Mouse (Mus musculus) midbrain, embryonic 12.5 days (tissue): ENCODE data around the gene Fam227a. TPM values are rescaled to one million over a fixed set of nuclear protein-coding genes. Genes with fewer than 3 reads are reported as not detected.

Experiments
- ATAC-seq: fragments of 200-750 bp; cut with Nextera tagmentation; 2 replicates; pipeline ENCODE4 v1.8.0; 2017; ENCODE audit warnings: low read depth, moderate TSS enrichment, moderate library complexity; ENCODE audit not compliant: low FRiP score
- H3K27ac ChIP-seq: fragments of 300-500 bp; sonication (generic); replicated peaks from 2 replicates; pipeline ENCODE4 v1.5.1; 2016; ENCODE audit warnings: mild to moderate bottlenecking
- H3K27me3 ChIP-seq: fragments of 300-500 bp; sonication (generic); 2 replicates; pipeline ENCODE4 v1.6.1; 2016; ENCODE audit warnings: mild to moderate bottlenecking
- H3K36me3 ChIP-seq: fragments of 300-500 bp; sonication (generic); 2 replicates; pipeline ENCODE4 v1.6.1; 2016
- H3K4me1 ChIP-seq: fragments of 300-500 bp; sonication (generic); 2 replicates; pipeline ENCODE4 v1.6.1; 2016
- H3K4me2 ChIP-seq: fragments of 300-500 bp; sonication (generic); replicated peaks from 2 replicates; pipeline ENCODE4 v1.6.1; 2016; ENCODE audit warnings: mild to moderate bottlenecking, moderate library complexity
- H3K4me3 ChIP-seq: fragments of 300-500 bp; sonication (generic); 2 replicates; pipeline ENCODE4 v1.5.1; 2016; ENCODE audit warnings: mild to moderate bottlenecking
- H3K9ac ChIP-seq: fragments of 300-500 bp; sonication (generic); replicated peaks from 2 replicates; pipeline ENCODE4 v1.6.1; 2016; ENCODE audit warnings: mild to moderate bottlenecking, moderate library complexity
- H3K9me3 ChIP-seq: fragments of 300-500 bp; sonication (generic); 2 replicates; pipeline ENCODE4 v1.6.1; 2016; ENCODE audit warnings: mild to moderate bottlenecking
- WGBS: fragments of 180-500 bp; shearing (Covaris S2); methylation state at CpG from one replicate; pipeline ENCODE4 v1.1.7; 2016; 5-methylcytosine and 5-hydroxymethylcytosine counted together
- polyA plus RNA-seq: library from polyadenylated mRNA; unstranded; fragments of >200 nt; fragmentation: Nextera tagmentation; extraction: Ambion mirVana; gene quantifications from 2 replicates; pipeline ENCODE4 v1.2.1, GENCODE M21; 2016

Fam227a gene
- 4.6 and 5.4 TPM in 2 replicates for polyA plus RNA-seq

DNA sequence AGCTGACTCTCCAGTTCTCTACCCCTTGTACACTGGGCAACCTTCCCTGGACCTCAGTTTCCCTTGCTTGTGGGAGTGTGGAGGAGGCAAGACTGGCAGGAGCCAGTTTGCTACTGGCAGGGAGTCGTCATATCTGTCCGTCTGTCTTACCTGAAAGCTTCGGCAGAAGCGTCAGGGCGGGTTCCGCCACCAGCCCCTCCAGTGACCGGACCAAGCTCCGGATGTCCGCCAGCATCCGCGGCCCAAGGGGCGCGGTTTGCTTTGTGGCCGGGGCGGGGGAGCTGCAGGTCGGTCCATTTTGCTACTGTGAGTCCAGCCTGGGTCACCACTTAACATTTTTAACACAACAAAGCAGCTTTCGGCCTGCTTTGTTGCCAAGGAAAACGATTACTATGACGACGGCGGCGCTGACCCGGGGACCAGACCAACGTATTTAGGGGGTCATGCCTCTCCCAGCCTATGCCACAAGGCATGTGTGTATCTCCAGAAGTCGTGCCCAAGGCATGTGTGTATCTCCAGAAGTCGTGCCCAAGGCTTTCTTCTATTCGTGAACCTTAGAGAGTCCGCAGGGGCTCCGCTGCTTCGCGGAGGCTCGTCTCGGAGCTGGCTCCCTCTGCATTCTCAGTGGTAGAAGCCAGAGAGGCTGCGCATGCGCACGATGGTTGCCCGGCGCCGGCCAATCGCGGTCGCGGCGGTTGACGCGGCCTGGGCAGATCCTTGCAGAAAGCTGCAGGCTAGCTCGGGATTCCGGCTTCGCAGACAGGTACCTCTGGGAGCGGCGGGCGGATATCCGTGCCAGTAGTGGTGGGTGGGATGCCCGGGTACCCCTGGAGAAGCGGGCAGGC lies at the start of gene Fam227a, which contains the start of gene Cby1:
Gene Fam227a, minus strand, starts transcription at position 426 of the 845 bp plus-strand sequence.
Gene Cby1, plus strand, starts transcription at position 669 of the 845 bp plus-strand sequence.
- Histone ChIP-seq H3K27me3 (no peaks in the 10 kb centered on the region), H3K27ac (peak within 1 kb of the TSS; percentile 94), H3K4me3 (peak within 1 kb of the TSS; percentile 84), H3K4me1 (peaks cover 12% of the 10 kb centered on the region), H3K36me3 (peaks cover 14% of the 10 kb centered on the region; the same call in 1 of the 2 replicates), H3K9ac (peak within 1 kb of the TSS; percentile 84), H3K4me2 (peak within 1 kb of the TSS; percentile 80), H3K9me3 (no peaks in the 10 kb centered on the region)
- under 1% methylated on average over 55 of the region's 55 CpGs for WGBS
- peak; percentile 87 for ATAC-seq

DNA sequence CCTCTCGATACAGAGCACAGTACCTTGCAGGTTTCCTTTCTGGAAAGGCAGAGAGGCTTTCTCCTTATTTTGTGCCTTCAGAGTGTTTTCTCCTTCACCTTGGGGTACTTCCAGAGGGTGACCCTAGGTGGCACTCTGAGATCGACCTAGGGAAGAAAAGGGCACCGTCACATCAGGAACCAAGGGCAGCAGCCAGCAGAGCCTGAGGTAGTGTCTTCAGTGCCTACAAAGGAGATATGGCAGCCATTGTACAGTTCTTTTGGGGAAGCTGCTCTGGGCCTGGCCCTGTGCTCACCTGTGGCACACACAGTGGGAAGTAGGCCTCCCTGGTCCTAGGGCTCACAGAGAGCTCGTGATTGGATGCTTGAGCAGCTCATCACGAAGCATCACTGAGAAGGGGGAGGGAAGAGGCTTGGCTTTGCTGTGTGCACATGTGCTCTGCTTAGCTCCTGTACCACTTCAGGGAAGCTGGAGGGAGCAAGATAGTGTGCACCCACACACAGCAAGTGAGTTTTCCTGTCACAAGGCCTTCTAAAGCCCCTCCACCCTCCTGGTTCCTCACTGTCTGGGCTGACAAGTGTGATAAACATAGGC lies 49.6 kb upstream of the Fam227a start:
- Histone ChIP-seq H3K4me3 (no peak overlapping the region), H3K9ac (no peak overlapping the region), H3K9me3 (no peaks in the 10 kb centered on the region), H3K4me2 (no peak overlapping the region), H3K36me3 (peaks cover 70% of the 10 kb centered on the region), H3K4me1 (no peaks in the 10 kb centered on the region), H3K27me3 (no peaks in the 10 kb centered on the region), H3K27ac (no peak overlapping the region)
- 87% methylated on average over 5 of the region's 5 CpGs for WGBS
- ATAC-seq: no peak

DNA sequence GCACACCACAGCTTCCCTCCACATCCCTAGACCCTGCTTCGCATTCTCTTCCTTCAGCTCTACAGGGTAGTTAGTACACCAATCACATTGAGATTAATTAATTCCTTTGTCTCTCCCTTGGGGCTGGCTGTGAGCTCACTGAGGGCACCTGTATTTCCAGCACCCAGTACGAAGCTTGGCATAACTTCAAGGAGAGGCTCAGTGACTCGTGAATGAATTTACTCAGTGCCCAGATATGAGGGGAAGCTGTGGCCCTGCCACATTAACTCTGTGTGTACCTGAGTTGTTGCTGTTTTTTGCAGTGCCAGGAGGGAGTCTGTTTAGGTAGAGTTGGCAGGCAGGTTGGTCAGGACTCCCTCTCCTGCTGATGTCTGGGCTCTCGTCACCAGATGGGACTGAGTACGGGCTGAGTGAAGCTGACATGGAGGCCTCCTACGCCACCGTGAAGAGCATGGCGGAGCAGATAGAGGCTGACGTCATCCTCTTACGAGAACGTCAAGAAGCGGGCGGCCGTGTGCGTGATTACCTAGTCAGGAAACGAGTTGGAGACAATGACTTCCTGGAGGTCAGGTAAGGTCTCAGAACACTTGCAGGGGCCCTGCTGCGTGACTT lies 48.0 kb upstream of the Fam227a start:
- H3K36me3 ChIP-seq: peaks cover 54% of the 10 kb centered on the region
- H3K4me2 ChIP-seq: no peak overlapping the region
- no peak overlapping the region for H3K9ac ChIP-seq
- H3K9me3 ChIP-seq: no peaks in the 10 kb centered on the region
- H3K27ac ChIP-seq: no peak overlapping the region
- H3K4me3 ChIP-seq: no peak overlapping the region
- no peaks in the 10 kb centered on the region for H3K27me3 ChIP-seq
- no peak for ATAC-seq
- 90% methylated on average over 17 of the region's 17 CpGs for WGBS
- no peaks in the 10 kb centered on the region for H3K4me1 ChIP-seq

DNA sequence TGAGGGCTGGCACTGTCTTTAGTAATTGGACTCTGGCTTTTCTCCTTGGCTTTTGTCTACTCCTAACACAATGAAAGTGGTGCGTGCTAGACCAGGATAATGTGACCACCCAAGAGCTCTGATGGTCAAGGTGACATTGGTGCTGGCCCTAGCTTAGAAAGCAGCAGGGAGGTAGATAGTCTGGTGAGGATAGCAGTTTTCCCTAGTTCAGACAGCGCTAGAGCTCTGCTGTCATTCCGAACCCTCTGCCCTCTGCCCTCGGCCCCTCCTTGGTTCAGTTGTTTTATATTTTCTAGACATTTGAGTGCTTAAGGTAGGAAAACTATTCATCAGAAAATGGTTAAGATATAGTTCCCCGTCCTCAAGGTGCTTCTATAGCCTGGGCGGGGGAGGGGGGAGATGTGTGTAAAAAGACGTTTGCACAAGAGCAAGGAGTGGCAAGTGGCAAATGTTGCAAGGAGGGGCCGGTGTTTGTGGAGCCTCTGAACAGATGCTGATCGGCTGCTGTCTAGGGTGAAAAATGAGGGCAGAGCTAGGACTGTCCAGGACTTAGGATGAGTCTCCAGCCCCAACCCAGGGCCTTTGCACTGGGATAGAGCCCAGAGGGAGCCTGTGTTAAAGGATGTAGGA lies 38.9 kb upstream of the Fam227a start:
- H3K27ac ChIP-seq: no peak overlapping the region; the same call in 1 of the 2 replicates
- WGBS: 83% methylated on average over 9 of the region's 9 CpGs

DNA sequence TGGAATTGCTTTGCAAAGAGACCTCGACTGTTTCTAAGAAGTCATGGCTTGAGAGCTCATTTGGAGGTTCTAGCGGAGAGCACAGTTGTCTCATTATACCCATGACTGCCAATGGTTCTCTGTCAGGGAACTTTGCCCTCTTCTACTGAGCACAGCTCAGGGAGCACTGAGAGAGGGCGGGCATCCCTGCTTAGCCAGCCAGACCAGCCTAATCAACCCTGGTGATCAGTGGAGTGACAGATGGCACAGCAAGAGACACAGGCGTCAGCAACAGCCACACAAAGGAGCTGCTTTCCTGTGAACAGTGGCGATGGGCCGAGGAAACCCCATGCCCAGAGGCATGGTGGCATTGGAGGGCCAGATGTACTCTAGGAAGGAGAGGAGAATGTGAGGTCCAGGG lies 38.3 kb upstream of the Fam227a start:
- Histone ChIP-seq H3K36me3 (peaks cover 19% of the 10 kb centered on the region), H3K9ac (no peak overlapping the region), H3K4me2 (no peak overlapping the region), H3K27me3 (no peaks in the 10 kb centered on the region), H3K27ac (no peak overlapping the region; the same call in 1 of the 2 replicates), H3K9me3 (no peaks in the 10 kb centered on the region), H3K4me3 (no peak overlapping the region), H3K4me1 (peaks cover 24% of the 10 kb centered on the region)
- no peak for ATAC-seq
- 90% methylated on average over 6 of the region's 6 CpGs for WGBS

More for the DNA sequence above, 38.9 kb upstream of the Fam227a start:
- Histone ChIP-seq H3K4me3 (no peak overlapping the region), H3K27me3 (no peaks in the 10 kb centered on the region), H3K36me3 (peaks cover 19% of the 10 kb centered on the region), H3K9ac (no peak overlapping the region), H3K4me2 (no peak overlapping the region), H3K4me1 (peaks cover 18% of the 10 kb centered on the region), H3K9me3 (no peaks in the 10 kb centered on the region)
- ATAC-seq: no peak

DNA sequence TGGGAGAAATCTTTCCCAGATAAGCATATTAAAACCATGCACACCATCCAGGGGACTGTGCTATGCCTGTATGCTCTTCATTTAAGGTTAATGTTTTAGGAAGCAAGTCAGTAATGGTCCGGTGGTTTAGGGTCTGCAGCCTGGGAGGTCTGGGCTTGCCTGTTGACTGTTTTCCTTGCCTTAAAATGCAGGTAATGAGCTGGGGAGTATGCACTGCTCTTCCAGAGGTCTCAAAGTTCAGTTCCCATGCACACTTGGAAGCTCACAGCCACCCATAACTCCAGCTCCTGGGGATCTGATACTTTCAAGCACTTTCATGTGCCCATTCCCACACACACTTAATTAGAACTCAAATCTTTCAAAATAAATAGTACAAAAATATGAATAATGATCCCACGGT lies 37.8 kb upstream of the Fam227a start:
- H3K4me3 ChIP-seq: no peak overlapping the region
- H3K36me3 ChIP-seq: peaks cover 19% of the 10 kb centered on the region
- H3K4me2 ChIP-seq: no peak overlapping the region
- H3K27ac ChIP-seq: no peak overlapping the region
- H3K9ac ChIP-seq: no peak overlapping the region
- WGBS: 91% methylated on average over 2 of the region's 2 CpGs
- no peak for ATAC-seq
- no peaks in the 10 kb centered on the region for H3K9me3 ChIP-seq
- peaks cover 29% of the 10 kb centered on the region for H3K4me1 ChIP-seq
- no peaks in the 10 kb centered on the region for H3K27me3 ChIP-seq

DNA sequence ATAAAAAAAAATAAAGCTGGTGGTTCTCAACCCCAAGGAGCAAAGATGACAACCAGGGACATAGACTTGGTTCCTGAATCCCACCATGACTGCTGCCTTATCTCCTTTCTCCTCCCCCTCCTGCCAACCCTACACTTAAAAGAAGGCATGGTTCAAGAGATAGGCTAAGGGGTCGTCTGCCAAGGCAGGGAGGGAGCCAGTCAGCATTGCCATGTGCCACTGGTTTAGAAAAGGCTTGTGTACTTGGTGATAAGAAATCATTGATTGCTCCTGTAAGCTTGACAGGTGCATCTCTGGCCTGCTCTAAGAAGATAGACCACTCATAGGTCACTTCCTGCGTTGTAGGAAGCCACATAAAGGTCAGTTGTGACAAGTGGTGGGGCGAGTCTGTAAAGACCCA lies 36.8 kb upstream of the Fam227a start:
- ATAC-seq: no peak
- no peak overlapping the region for H3K27ac ChIP-seq
- WGBS: 75% methylated on average over 3 of the region's 3 CpGs
- H3K36me3 ChIP-seq: peaks cover 19% of the 10 kb centered on the region
- H3K27me3 ChIP-seq: no peaks in the 10 kb centered on the region
- no peak overlapping the region for H3K4me2 ChIP-seq
- peaks cover 31% of the 10 kb centered on the region for H3K4me1 ChIP-seq
- no peak overlapping the region for H3K9ac ChIP-seq
- H3K4me3 ChIP-seq: no peak overlapping the region
- no peaks in the 10 kb centered on the region for H3K9me3 ChIP-seq

DNA sequence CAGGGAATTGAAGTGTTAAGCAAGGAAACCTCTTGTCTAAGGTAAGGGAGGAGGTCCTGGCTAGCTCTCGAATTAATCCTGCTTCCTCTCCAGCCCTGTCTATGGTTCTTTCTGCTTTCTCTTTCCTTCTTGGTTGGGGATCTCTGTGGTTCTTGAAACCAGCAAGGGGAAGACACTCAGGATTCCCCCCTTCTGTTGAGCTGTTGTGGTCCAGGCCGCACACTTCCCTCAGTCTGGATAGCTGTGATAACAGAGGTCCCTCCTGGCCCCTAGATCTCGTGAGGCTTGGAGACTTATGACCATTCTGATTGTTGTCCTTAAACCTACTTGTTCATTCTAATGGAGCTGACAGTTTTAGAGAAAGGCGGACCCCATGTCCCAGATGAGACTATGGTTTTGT lies 35.8 kb upstream of the Fam227a start:
- no peak for ATAC-seq
- Histone ChIP-seq H3K27ac (no peak overlapping the region), H3K9me3 (no peaks in the 10 kb centered on the region), H3K9ac (no peak overlapping the region), H3K4me1 (peaks cover 38% of the 10 kb centered on the region), H3K36me3 (peaks cover 19% of the 10 kb centered on the region), H3K4me2 (no peak overlapping the region), H3K27me3 (no peaks in the 10 kb centered on the region), H3K4me3 (no peak overlapping the region)
- 88% methylated on average over 4 of the region's 4 CpGs for WGBS

DNA sequence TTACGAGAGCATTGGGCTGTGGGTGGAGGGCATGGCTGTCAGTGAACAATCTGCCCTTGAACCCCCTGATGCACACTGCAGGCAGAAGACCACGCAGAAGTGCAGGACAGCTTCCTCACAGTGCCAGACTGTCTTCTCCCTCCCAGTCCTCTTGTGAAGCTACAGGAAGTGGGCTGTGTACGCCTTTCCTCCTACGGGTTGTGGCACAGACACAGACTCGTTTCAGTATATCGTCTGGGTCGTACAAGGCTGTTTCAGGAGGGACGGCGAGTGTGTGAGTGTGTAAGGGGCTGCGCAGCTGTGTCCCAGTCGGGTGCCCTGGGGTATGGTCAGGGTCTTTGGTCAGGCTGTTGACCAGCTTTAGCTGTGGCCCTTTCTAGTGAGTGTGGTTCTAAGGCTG lies 35.0 kb upstream of the Fam227a start:
- Histone ChIP-seq H3K9ac (no peak overlapping the region), H3K4me2 (no peak overlapping the region), H3K36me3 (peaks cover 16% of the 10 kb centered on the region), H3K9me3 (no peaks in the 10 kb centered on the region), H3K4me1 (peaks cover 38% of the 10 kb centered on the region), H3K4me3 (no peak overlapping the region), H3K27ac (no peak overlapping the region), H3K27me3 (0 out of 2 replicates have a peak, but pooled peaks cover 4% of the 10 kb centered on the region)
- 91% methylated on average over 11 of the region's 11 CpGs for WGBS
- ATAC-seq: no peak

DNA sequence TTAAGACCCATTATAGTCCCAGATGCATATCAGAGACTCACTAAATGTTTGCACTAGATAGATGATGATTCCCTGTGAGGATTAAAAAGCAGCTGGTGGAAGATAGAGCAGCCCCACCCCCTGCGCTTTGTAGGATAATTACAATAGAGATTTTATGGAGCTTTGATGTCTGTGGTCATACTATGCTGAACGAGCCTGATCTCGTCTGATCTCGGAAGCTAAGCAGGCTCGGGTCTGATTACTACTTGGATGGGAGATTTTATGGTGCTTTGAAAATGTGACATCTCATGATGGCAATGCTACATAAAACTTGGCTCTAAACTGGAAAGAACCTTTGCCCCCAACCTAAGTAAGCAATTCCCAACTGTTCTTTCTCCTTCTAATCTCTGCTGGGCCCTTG lies 33.6 kb upstream of the Fam227a start:
- no peaks in the 10 kb centered on the region for H3K9me3 ChIP-seq
- peaks cover 16% of the 10 kb centered on the region for H3K36me3 ChIP-seq
- 0 out of 2 replicates have a peak, but pooled peaks cover 4% of the 10 kb centered on the region for H3K27me3 ChIP-seq
- ATAC-seq: no peak
- peaks cover 42% of the 10 kb centered on the region for H3K4me1 ChIP-seq
- peak overlapping the region; percentile 98 for H3K4me2 ChIP-seq
- H3K27ac ChIP-seq: no peak overlapping the region
- 77% methylated on average over 5 of the region's 5 CpGs for WGBS
- no peak overlapping the region for H3K9ac ChIP-seq
- H3K4me3 ChIP-seq: no peak overlapping the region

DNA sequence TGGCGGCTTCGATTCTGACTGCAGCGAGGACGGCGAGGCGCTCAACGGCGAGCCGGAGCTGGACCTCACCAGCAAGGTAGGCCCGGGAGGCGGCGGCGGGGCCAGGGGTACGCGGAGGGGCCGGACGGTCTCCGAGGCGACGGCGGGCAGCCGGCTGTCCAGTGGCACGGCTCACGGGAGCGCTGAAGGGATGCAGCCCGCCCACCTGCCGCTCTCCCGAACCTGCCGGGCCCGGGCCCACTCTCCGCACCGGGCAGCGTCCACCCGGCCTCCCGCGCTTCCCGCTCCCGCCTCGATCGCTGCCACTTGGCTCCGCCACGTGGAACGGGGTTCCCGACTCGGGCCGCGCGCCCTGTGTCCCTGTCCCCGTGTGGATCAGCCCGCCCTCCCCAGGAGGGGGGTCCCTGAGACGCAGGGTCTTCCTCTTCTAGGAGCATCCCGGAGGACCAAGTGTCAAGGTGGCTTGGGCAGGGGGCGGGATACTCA lies 32.3 kb upstream of the Fam227a start:
- peaks cover 6% of the 10 kb centered on the region; the same call in 1 of the 2 replicates for H3K36me3 ChIP-seq
- peak overlapping the region; percentile 89 for H3K27ac ChIP-seq
- H3K4me2 ChIP-seq: peak overlapping the region; percentile 98
- WGBS: 1% methylated on average over 40 of the region's 53 CpGs
- H3K4me1 ChIP-seq: peaks cover 39% of the 10 kb centered on the region
- H3K9ac ChIP-seq: peak overlapping the region; percentile 88
- peak overlapping the region; percentile 94 for H3K4me3 ChIP-seq
- peak; percentile 35 for ATAC-seq
- H3K9me3 ChIP-seq: no peaks in the 10 kb centered on the region
- 0 out of 2 replicates have a peak, but pooled peaks cover 4% of the 10 kb centered on the region for H3K27me3 ChIP-seq
